Mouse (Mus musculus) thymus, adult 2 months (tissue): ENCODE measurements around the gene Hspa5.

Experiments
- CTCF ChIP-seq: fragments of 200-500 bp; IDR thresholded peaks from 2 replicates; pipeline ENCODE4 v1.5.1; 2012; ENCODE audit warnings: mild to moderate bottlenecking, control low read depth, low read length, moderate library complexity, borderline replicate concordance; ENCODE audit not compliant: control insufficient read depth, poor library complexity, insufficient read depth; ENCODE audit errors: extremely low read depth
- POLR2A ChIP-seq: fragments of 200-500 bp; IDR thresholded peaks from 2 replicates; pipeline ENCODE4 v1.6.1; 2012; ENCODE audit warnings: mild to moderate bottlenecking, low read length, control low read depth, moderate library complexity; ENCODE audit not compliant: control insufficient read depth, poor library complexity, insufficient read depth; ENCODE audit errors: extremely low read depth

- TF ChIP-seq CTCF (0 out of 2 replicates have a peak, but pooled peaks have one; percentile 48), POLR2A (peak; percentile 61)
These were observed 54.2 kb downstream of the Hspa5 start, which contains the start of gene Fbxw2 for GRCm38 (mm10) chr2:34825827-34826459.
